Mouse (Mus musculus): Measurements from ENCODE around the gene Ankrd50. TPM values are rescaled to one million over a fixed set of nuclear protein-coding genes. Genes with fewer than 3 reads are reported as not detected.

Ankrd50 gene
- polyA plus RNA-seq, 1 experiment from 2014 or later, result 24.2 TPM

- no peaks in the 10 kb centered on the region for H3K36me3 ChIP-seq (ENCODE audit: control insufficient read depth, insufficient read depth, low read length)
- no peak overlapping the region for H3K4me3 ChIP-seq (ENCODE audit: low read depth, low read length)
- no peak overlapping the region for H3K4me2 ChIP-seq (replicated peaks; ENCODE audit: low read depth, low read length)
- no peak overlapping the region for H3K27ac ChIP-seq (ENCODE audit: low read length)
- no peak for ATAC-seq (ENCODE audit: insufficient number of reproducible peaks, insufficient read depth, low FRiP score, low read depth)
- no peaks in the 10 kb centered on the region for H3K27me3 ChIP-seq (ENCODE audit: control insufficient read depth, insufficient read depth, low read length)
- no peaks in the 10 kb centered on the region for H3K9me3 ChIP-seq (ENCODE audit: control insufficient read depth, low read depth, low read length)
- peaks cover 13% of the 10 kb centered on the region; the same call in 1 of the 2 replicates for H3K4me1 ChIP-seq (ENCODE audit: control insufficient read depth, insufficient read depth, low read length)
- H3K9ac ChIP-seq (replicated peaks; ENCODE audit: low read depth, low read length), result no peak overlapping the region
- 94% methylated on average over 2 of the region's 2 CpGs for WGBS
These were observed 50.2 kb downstream of the Ankrd50 start for GRCm38 (mm10) chr3:38434486-38434885.

DNA sequence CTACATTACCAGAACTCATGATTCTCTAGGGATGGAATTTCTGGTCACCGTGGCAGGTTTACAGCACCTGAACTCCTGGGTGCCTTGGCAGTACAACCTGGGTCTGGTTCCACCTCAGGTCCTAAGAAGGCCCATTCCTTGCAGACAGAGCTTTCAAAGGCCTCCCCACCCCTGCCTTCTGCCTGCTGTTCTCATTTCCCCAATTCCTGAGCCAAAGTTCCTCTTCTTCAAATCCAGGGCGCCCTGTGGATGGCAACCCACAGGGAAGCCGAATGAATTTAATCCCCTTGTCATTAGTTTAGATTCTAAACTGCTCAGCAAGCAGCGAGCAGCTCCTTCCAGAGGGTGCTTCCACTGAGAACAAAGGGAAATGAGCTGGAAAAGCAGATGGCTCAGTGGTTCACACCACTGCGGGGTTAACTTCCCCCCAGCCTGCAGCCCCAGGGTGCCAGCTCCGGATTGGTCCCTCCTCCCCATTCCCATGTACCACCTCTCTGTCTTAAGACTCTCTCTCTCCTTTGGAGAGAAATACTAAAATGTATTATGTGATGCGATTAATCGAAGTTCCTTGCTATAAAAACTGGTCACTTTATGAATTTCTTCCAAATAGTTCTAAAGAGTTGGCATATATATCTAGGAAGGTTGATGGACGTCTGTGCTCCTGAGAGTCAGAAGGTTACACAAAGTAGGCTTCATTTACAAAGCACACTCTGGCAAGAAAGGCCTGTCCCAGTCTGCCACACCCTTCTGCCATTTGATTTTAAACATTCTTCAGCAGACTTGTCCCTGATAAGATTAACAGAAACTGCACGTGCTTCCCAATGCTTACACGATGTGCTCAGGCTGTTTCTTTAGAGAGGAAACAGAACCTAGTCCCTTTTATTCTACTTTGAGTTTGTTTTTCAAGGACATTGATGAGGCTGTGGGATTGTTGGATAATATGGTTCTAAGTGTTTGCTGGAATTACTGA lies 50.9 kb downstream of the Ankrd50 start:
- H3K27ac ChIP-seq (ENCODE audit: low read length), result no peak overlapping the region
- peaks cover 13% of the 10 kb centered on the region; the same call in 1 of the 2 replicates for H3K4me1 ChIP-seq (ENCODE audit: control insufficient read depth, insufficient read depth, low read length)
- no peaks in the 10 kb centered on the region for H3K36me3 ChIP-seq (ENCODE audit: control insufficient read depth, insufficient read depth, low read length)
- H3K4me3 ChIP-seq (ENCODE audit: low read depth, low read length), result no peak overlapping the region
- H3K4me2 ChIP-seq (replicated peaks; ENCODE audit: low read depth, low read length), result no peak overlapping the region
- peak; percentile 71; the same call in 1 of the 2 replicates for ATAC-seq (ENCODE audit: insufficient number of reproducible peaks, insufficient read depth, low FRiP score, low read depth)
- H3K9ac ChIP-seq (replicated peaks; ENCODE audit: low read depth, low read length), result no peak overlapping the region
- no peaks in the 10 kb centered on the region for H3K27me3 ChIP-seq (ENCODE audit: control insufficient read depth, insufficient read depth, low read length)
- 27% methylated on average over 11 of the region's 11 CpGs for WGBS
- no peaks in the 10 kb centered on the region for H3K9me3 ChIP-seq (ENCODE audit: control insufficient read depth, low read depth, low read length)

GRCm38 (mm10) chr3:38431461-38431860 lies 53.2 kb downstream of the Ankrd50 start:
- Histone ChIP-seq H3K4me1 (ENCODE audit: control insufficient read depth, insufficient read depth, low read length) (peaks cover 13% of the 10 kb centered on the region; the same call in 1 of the 2 replicates), H3K9me3 (ENCODE audit: control insufficient read depth, low read depth, low read length) (no peaks in the 10 kb centered on the region), H3K9ac (replicated peaks; ENCODE audit: low read depth, low read length) (no peak overlapping the region), H3K36me3 (ENCODE audit: control insufficient read depth, insufficient read depth, low read length) (no peaks in the 10 kb centered on the region), H3K27ac (ENCODE audit: low read length) (no peak overlapping the region), H3K4me2 (replicated peaks; ENCODE audit: low read depth, low read length) (no peak overlapping the region), H3K27me3 (ENCODE audit: control insufficient read depth, insufficient read depth, low read length) (no peaks in the 10 kb centered on the region), H3K4me3 (ENCODE audit: low read depth, low read length) (no peak overlapping the region)
- ATAC-seq (ENCODE audit: insufficient number of reproducible peaks, insufficient read depth, low FRiP score, low read depth), result no peak
- WGBS, result 59% methylated on average over 5 of the region's 5 CpGs

- WGBS, result 78% methylated on average over 6 of the region's 6 CpGs
- Histone ChIP-seq H3K9me3 (ENCODE audit: control insufficient read depth, low read depth, low read length) (no peaks in the 10 kb centered on the region), H3K4me1 (ENCODE audit: control insufficient read depth, insufficient read depth, low read length) (peaks cover 13% of the 10 kb centered on the region; the same call in 1 of the 2 replicates), H3K27me3 (ENCODE audit: control insufficient read depth, insufficient read depth, low read length) (no peaks in the 10 kb centered on the region), H3K27ac (ENCODE audit: low read length) (no peak overlapping the region), H3K36me3 (ENCODE audit: control insufficient read depth, insufficient read depth, low read length) (no peaks in the 10 kb centered on the region), H3K9ac (replicated peaks; ENCODE audit: low read depth, low read length) (no peak overlapping the region), H3K4me2 (replicated peaks; ENCODE audit: low read depth, low read length) (no peak overlapping the region), H3K4me3 (ENCODE audit: low read depth, low read length) (no peak overlapping the region)
- no peak for ATAC-seq (ENCODE audit: insufficient number of reproducible peaks, insufficient read depth, low FRiP score, low read depth)
These were observed 53.6 kb downstream of the Ankrd50 start for GRCm38 (mm10) chr3:38431042-38431441.

DNA sequence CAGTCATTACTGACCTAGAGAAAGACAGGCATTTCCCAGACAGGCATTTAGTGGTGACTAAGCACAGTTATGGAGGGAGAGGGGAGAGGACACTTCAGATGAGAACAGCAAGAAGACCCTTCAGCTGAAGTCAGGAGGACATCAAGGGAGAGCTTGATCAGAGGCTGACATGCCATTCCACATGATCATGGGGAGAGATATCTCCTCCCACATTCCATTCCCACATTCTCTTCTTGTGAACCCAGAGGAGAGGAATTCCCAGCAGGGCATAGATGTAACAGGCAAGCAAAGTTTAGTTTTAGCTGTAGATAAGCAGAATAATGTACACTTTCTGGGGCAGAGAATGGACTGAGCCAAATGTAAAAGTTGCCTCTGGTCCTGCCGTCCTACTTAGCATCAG lies 57.4 kb downstream of the Ankrd50 start:
- Histone ChIP-seq H3K27ac (ENCODE audit: low read length) (no peak overlapping the region), H3K36me3 (ENCODE audit: control insufficient read depth, insufficient read depth, low read length) (no peaks in the 10 kb centered on the region), H3K4me3 (ENCODE audit: low read depth, low read length) (no peak overlapping the region), H3K4me2 (replicated peaks; ENCODE audit: low read depth, low read length) (no peak overlapping the region), H3K4me1 (ENCODE audit: control insufficient read depth, insufficient read depth, low read length) (no peaks in the 10 kb centered on the region), H3K9ac (replicated peaks; ENCODE audit: low read depth, low read length) (no peak overlapping the region), H3K9me3 (ENCODE audit: control insufficient read depth, low read depth, low read length) (no peaks in the 10 kb centered on the region), H3K27me3 (ENCODE audit: control insufficient read depth, insufficient read depth, low read length) (no peaks in the 10 kb centered on the region)
- ATAC-seq (ENCODE audit: insufficient number of reproducible peaks, insufficient read depth, low FRiP score, low read depth), result no peak
- 62% methylated on average over 1 of the region's 1 CpGs for WGBS

DNA sequence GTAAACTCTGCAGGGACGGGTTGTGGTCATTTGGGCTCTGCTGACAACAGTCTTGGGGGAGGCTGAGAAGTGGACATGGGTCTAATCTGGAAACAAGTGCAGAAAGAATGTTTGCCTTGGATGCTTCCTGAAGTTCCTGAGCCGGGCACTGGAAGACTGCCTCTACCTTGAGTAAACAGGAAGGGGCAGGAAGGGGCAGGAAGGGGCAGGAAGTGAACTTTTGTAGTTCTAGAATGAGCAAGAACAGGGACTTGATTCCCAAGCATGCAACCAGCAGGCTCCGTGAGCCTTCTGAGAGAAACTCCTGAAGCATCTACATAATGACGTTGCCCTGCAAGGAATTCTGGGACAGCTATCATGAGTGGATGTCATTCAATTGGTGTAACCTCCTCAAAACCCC lies 60.7 kb downstream of the Ankrd50 start:
- Histone ChIP-seq H3K9ac (replicated peaks; ENCODE audit: low read depth, low read length) (no peak overlapping the region), H3K4me2 (replicated peaks; ENCODE audit: low read depth, low read length) (no peak overlapping the region), H3K27me3 (ENCODE audit: control insufficient read depth, insufficient read depth, low read length) (no peaks in the 10 kb centered on the region), H3K27ac (ENCODE audit: low read length) (no peak overlapping the region), H3K36me3 (ENCODE audit: control insufficient read depth, insufficient read depth, low read length) (no peaks in the 10 kb centered on the region), H3K4me3 (ENCODE audit: low read depth, low read length) (no peak overlapping the region), H3K4me1 (ENCODE audit: control insufficient read depth, insufficient read depth, low read length) (no peaks in the 10 kb centered on the region), H3K9me3 (ENCODE audit: control insufficient read depth, low read depth, low read length) (no peaks in the 10 kb centered on the region)
- no peak for ATAC-seq (ENCODE audit: insufficient number of reproducible peaks, insufficient read depth, low FRiP score, low read depth)
- WGBS, result 70% methylated on average over 4 of the region's 4 CpGs

- Histone ChIP-seq H3K27me3 (ENCODE audit: control insufficient read depth, insufficient read depth, low read length) (no peaks in the 10 kb centered on the region), H3K9ac (replicated peaks; ENCODE audit: low read depth, low read length) (no peak overlapping the region), H3K27ac (ENCODE audit: low read length) (no peak overlapping the region), H3K36me3 (ENCODE audit: control insufficient read depth, insufficient read depth, low read length) (no peaks in the 10 kb centered on the region), H3K4me3 (ENCODE audit: low read depth, low read length) (no peak overlapping the region), H3K9me3 (ENCODE audit: control insufficient read depth, low read depth, low read length) (no peaks in the 10 kb centered on the region), H3K4me1 (ENCODE audit: control insufficient read depth, insufficient read depth, low read length) (no peaks in the 10 kb centered on the region), H3K4me2 (replicated peaks; ENCODE audit: low read depth, low read length) (no peak overlapping the region)
- WGBS, result 81% methylated on average over 3 of the region's 3 CpGs
- ATAC-seq (ENCODE audit: insufficient number of reproducible peaks, insufficient read depth, low FRiP score, low read depth), result no peak
These were observed 64.7 kb downstream of the Ankrd50 start for GRCm38 (mm10) chr3:38419896-38420295.

DNA sequence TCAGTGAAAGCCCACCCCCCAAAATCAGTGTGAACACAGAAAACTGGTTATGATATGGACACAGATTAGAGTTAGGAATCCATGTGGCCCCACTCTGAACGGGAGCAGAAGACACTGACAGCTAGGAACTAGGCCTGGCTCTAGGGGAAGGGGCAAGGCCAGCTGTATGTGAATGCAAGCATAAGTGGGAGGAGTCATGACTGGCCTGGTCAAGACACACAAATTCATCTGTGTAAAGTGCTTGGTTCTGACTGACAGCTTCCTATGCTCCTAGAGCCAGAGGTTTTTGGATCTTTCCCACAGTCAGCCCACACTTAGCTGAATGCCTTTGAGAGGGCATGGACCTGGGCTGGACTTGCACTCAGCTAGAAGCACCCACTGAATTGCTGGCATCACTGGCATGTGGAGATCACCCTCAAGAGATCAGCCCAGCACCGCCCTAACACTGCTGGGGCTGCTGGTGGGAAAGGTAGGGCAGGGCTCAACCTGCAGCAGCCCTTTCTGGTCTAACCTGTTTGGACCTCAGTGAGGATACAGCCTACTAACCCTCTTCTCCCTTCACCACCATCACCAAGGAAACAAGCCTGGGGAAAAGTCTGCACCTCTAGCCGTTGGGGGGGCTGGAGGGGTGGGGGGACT lies 69.2 kb downstream of the Ankrd50 start:
- Histone ChIP-seq H3K9ac (replicated peaks; ENCODE audit: low read depth, low read length) (no peak overlapping the region), H3K9me3 (ENCODE audit: control insufficient read depth, low read depth, low read length) (no peaks in the 10 kb centered on the region), H3K36me3 (ENCODE audit: control insufficient read depth, insufficient read depth, low read length) (no peaks in the 10 kb centered on the region), H3K27me3 (ENCODE audit: control insufficient read depth, insufficient read depth, low read length) (no peaks in the 10 kb centered on the region), H3K4me2 (replicated peaks; ENCODE audit: low read depth, low read length) (no peak overlapping the region), H3K4me1 (ENCODE audit: control insufficient read depth, insufficient read depth, low read length) (no peaks in the 10 kb centered on the region), H3K27ac (ENCODE audit: low read length) (no peak overlapping the region), H3K4me3 (ENCODE audit: low read depth, low read length) (no peak overlapping the region)
- WGBS, result 47% methylated on average over 3 of the region's 3 CpGs
- ATAC-seq (ENCODE audit: insufficient number of reproducible peaks, insufficient read depth, low FRiP score, low read depth), result peak; percentile 72; the same call in 1 of the 2 replicates

All from stomach, embryonic 14.5 days (tissue).